Mouse (Mus musculus): ENCODE measurements around the gene Reep3.
"Not testable (repeated sequence)": the region's sequence is repeated elsewhere in the genome, so short reads cannot be mapped to it uniquely, and the experiment has no call there.

Reep3 gene

GRCm38 (mm10) chr10:67016615-67017278 lies 80.0 kb downstream of the Reep3 start:
- DNase-seq (ENCODE audit: low read depth) = no peak

GRCm38 (mm10) chr10:67014746-67015145 lies 82.0 kb downstream of the Reep3 start:
- no peak for DNase-seq (ENCODE audit: low read depth)

GRCm38 (mm10) chr10:67010521-67010920 lies 86.2 kb downstream of the Reep3 start:
- DNase-seq (ENCODE audit: low read depth) = no peak

GRCm38 (mm10) chr10:67004527-67005042 lies 92.2 kb downstream of the Reep3 start:
- peak; percentile 60 for DNase-seq (ENCODE audit: low read depth)

GRCm38 (mm10) chr10:67003743-67004526 lies 92.8 kb downstream of the Reep3 start:
- DNase-seq (ENCODE audit: low read depth) = peak; percentile 63

GRCm38 (mm10) chr10:67003009-67003742 lies 93.6 kb downstream of the Reep3 start:
- peak; percentile 11 for DNase-seq (ENCODE audit: low read depth)

- no peak for DNase-seq (ENCODE audit: low read depth)
Measured at GRCm38 (mm10) chr10:67002207-67003008, 94.3 kb downstream of the Reep3 start.

- not testable (repeated sequence) for DNase-seq (ENCODE audit: low read depth)
Measured at GRCm38 (mm10) chr10:67000958-67001615, 95.7 kb downstream of the Reep3 start.

GRCm38 (mm10) chr10:67000136-67000535 lies 96.6 kb downstream of the Reep3 start:
- DNase-seq (ENCODE audit: low read depth) = no peak

GRCm38 (mm10) chr10:66998770-66999169 lies 98.0 kb downstream of the Reep3 start:
- DNase-seq (ENCODE audit: low read depth) = no peak

GRCm38 (mm10) chr10:66995181-66995580 lies 101.6 kb downstream of the Reep3 start:
- no peak for DNase-seq (ENCODE audit: low read depth)

- no peak for DNase-seq (ENCODE audit: low read depth)
Measured at GRCm38 (mm10) chr10:66994469-66994868, 102.3 kb downstream of the Reep3 start.

GRCm38 (mm10) chr10:66992591-66992990 lies 104.2 kb downstream of the Reep3 start:
- DNase-seq (ENCODE audit: low read depth) = no peak

GRCm38 (mm10) chr10:66990506-66990905 lies 106.2 kb downstream of the Reep3 start:
- DNase-seq (ENCODE audit: low read depth) = no peak

- DNase-seq (ENCODE audit: low read depth) = no peak
Measured at GRCm38 (mm10) chr10:66983043-66983442, 113.7 kb downstream of the Reep3 start.

- DNase-seq (ENCODE audit: low read depth) = no peak
Measured at GRCm38 (mm10) chr10:66978215-66978614, 118.5 kb downstream of the Reep3 start.

- no peak for DNase-seq (ENCODE audit: low read depth)
Measured at GRCm38 (mm10) chr10:66977093-66977492, 119.7 kb downstream of the Reep3 start.

GRCm38 (mm10) chr10:66975451-66975850 lies 121.3 kb downstream of the Reep3 start:
- no peak for DNase-seq (ENCODE audit: low read depth)

- DNase-seq (ENCODE audit: low read depth) = no peak
Measured at GRCm38 (mm10) chr10:66974417-66974816, 122.3 kb downstream of the Reep3 start.

- no peak for DNase-seq (ENCODE audit: low read depth)
Measured at GRCm38 (mm10) chr10:66973866-66974265, 122.9 kb downstream of the Reep3 start.

- DNase-seq (ENCODE audit: low read depth) = no peak
Measured at GRCm38 (mm10) chr10:66973274-66973673, 123.5 kb downstream of the Reep3 start.

Data from naive thymus-derived CD4-positive, alpha-beta T cell, adult 2 months (primary cell).